Mouse (Mus musculus): ENCODE measurements around the gene Rrad. TPM values are rescaled to one million over a fixed set of nuclear protein-coding genes. Genes with fewer than 3 reads are reported as not detected.

The Rrad gene
- polyA plus RNA-seq, 1 experiment from 2014 or later: 1.6 TPM

GRCm38 (mm10) chr8:104594611-104595362 lies 36.3 kb downstream of the Rrad start:
- Histone ChIP-seq H3K36me3 (ENCODE audit: control insufficient read depth, insufficient read depth, low read length) (peaks cover 13% of the 10 kb centered on the region; the same call in 1 of the 2 replicates), H3K9ac (replicated peaks; ENCODE audit: low read depth, low read length) (no peak overlapping the region), H3K4me2 (ENCODE audit: low read depth, low read length) (no peak overlapping the region), H3K27me3 (ENCODE audit: control insufficient read depth, insufficient read depth, low read length) (no peaks in the 10 kb centered on the region), H3K9me3 (ENCODE audit: control insufficient read depth, low read length) (no peaks in the 10 kb centered on the region), H3K4me3 (ENCODE audit: low read depth, low read length) (no peak overlapping the region), H3K27ac (ENCODE audit: low read depth, low read length) (no peak overlapping the region), H3K4me1 (ENCODE audit: control insufficient read depth, insufficient read depth, low read length) (peaks cover 8% of the 10 kb centered on the region; the same call in 1 of the 2 replicates)
- WGBS: 97% methylated on average over 19 of the region's 19 CpGs
- ATAC-seq (ENCODE audit: low read depth): no peak

GRCm38 (mm10) chr8:104593536-104594325 lies 37.4 kb downstream of the Rrad start:
- H3K9me3 ChIP-seq (ENCODE audit: control insufficient read depth, low read length): no peaks in the 10 kb centered on the region
- H3K27me3 ChIP-seq (ENCODE audit: control insufficient read depth, insufficient read depth, low read length): no peaks in the 10 kb centered on the region
- H3K36me3 ChIP-seq (ENCODE audit: control insufficient read depth, insufficient read depth, low read length): peaks cover 13% of the 10 kb centered on the region; the same call in 1 of the 2 replicates
- ATAC-seq (ENCODE audit: low read depth): no peak
- H3K9ac ChIP-seq (replicated peaks; ENCODE audit: low read depth, low read length): no peak overlapping the region
- H3K4me2 ChIP-seq (ENCODE audit: low read depth, low read length): no peak overlapping the region
- H3K27ac ChIP-seq (ENCODE audit: low read depth, low read length): no peak overlapping the region
- WGBS: 93% methylated on average over 31 of the region's 31 CpGs
- H3K4me3 ChIP-seq (ENCODE audit: low read depth, low read length): no peak overlapping the region
- H3K4me1 ChIP-seq (ENCODE audit: control insufficient read depth, insufficient read depth, low read length): peaks cover 8% of the 10 kb centered on the region; the same call in 1 of the 2 replicates

DNA sequence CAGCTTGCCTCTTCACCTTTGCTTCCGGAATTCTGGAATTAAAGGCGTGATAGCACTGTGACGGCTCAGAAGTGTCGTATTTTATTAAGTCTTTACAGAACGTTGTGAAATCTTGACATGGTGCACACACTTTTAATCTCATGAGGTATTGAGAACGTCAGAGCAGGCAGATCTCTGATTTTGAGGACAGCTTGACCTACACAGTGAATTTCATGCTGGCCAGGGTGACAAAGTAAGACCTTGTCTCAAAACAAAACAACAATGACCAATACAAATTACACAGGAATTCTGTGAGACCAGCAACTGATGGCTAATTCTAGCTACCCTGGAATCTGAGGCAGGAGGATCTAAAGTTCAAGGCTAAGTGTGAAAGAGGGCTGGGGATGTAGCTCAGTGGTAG lies 38.6 kb downstream of the Rrad start:
- Histone ChIP-seq H3K27me3 (ENCODE audit: control insufficient read depth, insufficient read depth, low read length) (no peaks in the 10 kb centered on the region), H3K9me3 (ENCODE audit: control insufficient read depth, low read length) (no peaks in the 10 kb centered on the region), H3K4me1 (ENCODE audit: control insufficient read depth, insufficient read depth, low read length) (peaks cover 8% of the 10 kb centered on the region; the same call in 1 of the 2 replicates), H3K36me3 (ENCODE audit: control insufficient read depth, insufficient read depth, low read length) (peaks cover 11% of the 10 kb centered on the region; the same call in 1 of the 2 replicates), H3K9ac (replicated peaks; ENCODE audit: low read depth, low read length) (no peak overlapping the region), H3K4me3 (ENCODE audit: low read depth, low read length) (no peak overlapping the region), H3K27ac (ENCODE audit: low read depth, low read length) (no peak overlapping the region), H3K4me2 (ENCODE audit: low read depth, low read length) (peak overlapping the region; percentile 73)
- 70% methylated on average over 6 of the region's 6 CpGs for WGBS
- no peak for ATAC-seq (ENCODE audit: low read depth)

GRCm38 (mm10) chr8:104591856-104592255 lies 39.3 kb downstream of the Rrad start:
- H3K36me3 ChIP-seq (ENCODE audit: control insufficient read depth, insufficient read depth, low read length): peaks cover 10% of the 10 kb centered on the region; the same call in 1 of the 2 replicates
- WGBS: 1% methylated on average over 9 of the region's 9 CpGs

GRCm38 (mm10) chr8:104591133-104591834 lies 39.8 kb downstream of the Rrad start, which contains the start of gene Pdp2:
Gene Pdp2, plus strand, starts transcription at chr8:104591451.
- H3K36me3 ChIP-seq (ENCODE audit: control insufficient read depth, insufficient read depth, low read length): peaks cover 7% of the 10 kb centered on the region; the same call in 1 of the 2 replicates
- H3K27ac ChIP-seq (ENCODE audit: low read depth, low read length): peak within 1 kb of the TSS; percentile 74
- ATAC-seq (ENCODE audit: low read depth): peak; percentile 98
- peak within 1 kb of the TSS; percentile 73 for H3K4me2 ChIP-seq (ENCODE audit: low read depth, low read length)
- peak within 1 kb of the TSS; percentile 59 for H3K9ac ChIP-seq (replicated peaks; ENCODE audit: low read depth, low read length)
- under 1% methylated on average over 37 of the region's 44 CpGs for WGBS
- no peaks in the 10 kb centered on the region for H3K9me3 ChIP-seq (ENCODE audit: control insufficient read depth, low read length)
- peak within 1 kb of the TSS; percentile 58 for H3K4me3 ChIP-seq (ENCODE audit: low read depth, low read length)
- H3K27me3 ChIP-seq (ENCODE audit: control insufficient read depth, insufficient read depth, low read length): no peaks in the 10 kb centered on the region
- H3K4me1 ChIP-seq (ENCODE audit: control insufficient read depth, insufficient read depth, low read length): peaks cover 8% of the 10 kb centered on the region; the same call in 1 of the 2 replicates

More at GRCm38 (mm10) chr8:104591856-104592255, 39.3 kb downstream of the Rrad start:
- no peak for ATAC-seq (ENCODE audit: low read depth)
- peak overlapping the region; percentile 74 for H3K27ac ChIP-seq (ENCODE audit: low read depth, low read length)
- H3K4me1 ChIP-seq (ENCODE audit: control insufficient read depth, insufficient read depth, low read length): peaks cover 8% of the 10 kb centered on the region; the same call in 1 of the 2 replicates
- peak overlapping the region; percentile 59 for H3K9ac ChIP-seq (replicated peaks; ENCODE audit: low read depth, low read length)
- H3K27me3 ChIP-seq (ENCODE audit: control insufficient read depth, insufficient read depth, low read length): no peaks in the 10 kb centered on the region
- peak overlapping the region; percentile 58 for H3K4me3 ChIP-seq (ENCODE audit: low read depth, low read length)
- peak overlapping the region; percentile 73 for H3K4me2 ChIP-seq (ENCODE audit: low read depth, low read length)
- H3K9me3 ChIP-seq (ENCODE audit: control insufficient read depth, low read length): no peaks in the 10 kb centered on the region

- 94% methylated on average over 3 of the region's 3 CpGs for WGBS
- no peak overlapping the region for H3K4me3 ChIP-seq (ENCODE audit: low read depth, low read length)
- ATAC-seq (ENCODE audit: low read depth): no peak
Measured at GRCm38 (mm10) chr8:104590284-104590683, 40.8 kb downstream of the Rrad start.

GRCm38 (mm10) chr8:104584522-104584921 lies 46.6 kb downstream of the Rrad start:
- no peak overlapping the region for H3K27ac ChIP-seq (ENCODE audit: low read depth, low read length)
- H3K9ac ChIP-seq (replicated peaks; ENCODE audit: low read depth, low read length): no peak overlapping the region
- H3K27me3 ChIP-seq (ENCODE audit: control insufficient read depth, insufficient read depth, low read length): no peaks in the 10 kb centered on the region
- 58% methylated on average over 1 of the region's 1 CpGs for WGBS
- H3K4me3 ChIP-seq (ENCODE audit: low read depth, low read length): no peak overlapping the region
- no peaks in the 10 kb centered on the region for H3K4me1 ChIP-seq (ENCODE audit: control insufficient read depth, insufficient read depth, low read length)
- H3K9me3 ChIP-seq (ENCODE audit: control insufficient read depth, low read length): no peaks in the 10 kb centered on the region
- ATAC-seq (ENCODE audit: low read depth): no peak
- H3K4me2 ChIP-seq (ENCODE audit: low read depth, low read length): no peak overlapping the region
- no peaks in the 10 kb centered on the region for H3K36me3 ChIP-seq (ENCODE audit: control insufficient read depth, insufficient read depth, low read length)

More at GRCm38 (mm10) chr8:104590284-104590683, 40.8 kb downstream of the Rrad start:
- H3K4me1 ChIP-seq (ENCODE audit: control insufficient read depth, insufficient read depth, low read length): peaks cover 8% of the 10 kb centered on the region; the same call in 1 of the 2 replicates
- peaks cover 7% of the 10 kb centered on the region; the same call in 1 of the 2 replicates for H3K36me3 ChIP-seq (ENCODE audit: control insufficient read depth, insufficient read depth, low read length)
- no peaks in the 10 kb centered on the region for H3K27me3 ChIP-seq (ENCODE audit: control insufficient read depth, insufficient read depth, low read length)
- H3K27ac ChIP-seq (ENCODE audit: low read depth, low read length): no peak overlapping the region
- H3K9ac ChIP-seq (replicated peaks; ENCODE audit: low read depth, low read length): no peak overlapping the region
- no peak overlapping the region for H3K4me2 ChIP-seq (ENCODE audit: low read depth, low read length)
- no peaks in the 10 kb centered on the region for H3K9me3 ChIP-seq (ENCODE audit: control insufficient read depth, low read length)

Measured in neural tube, embryonic 14.5 days (tissue).